In the genomic region with DNA sequence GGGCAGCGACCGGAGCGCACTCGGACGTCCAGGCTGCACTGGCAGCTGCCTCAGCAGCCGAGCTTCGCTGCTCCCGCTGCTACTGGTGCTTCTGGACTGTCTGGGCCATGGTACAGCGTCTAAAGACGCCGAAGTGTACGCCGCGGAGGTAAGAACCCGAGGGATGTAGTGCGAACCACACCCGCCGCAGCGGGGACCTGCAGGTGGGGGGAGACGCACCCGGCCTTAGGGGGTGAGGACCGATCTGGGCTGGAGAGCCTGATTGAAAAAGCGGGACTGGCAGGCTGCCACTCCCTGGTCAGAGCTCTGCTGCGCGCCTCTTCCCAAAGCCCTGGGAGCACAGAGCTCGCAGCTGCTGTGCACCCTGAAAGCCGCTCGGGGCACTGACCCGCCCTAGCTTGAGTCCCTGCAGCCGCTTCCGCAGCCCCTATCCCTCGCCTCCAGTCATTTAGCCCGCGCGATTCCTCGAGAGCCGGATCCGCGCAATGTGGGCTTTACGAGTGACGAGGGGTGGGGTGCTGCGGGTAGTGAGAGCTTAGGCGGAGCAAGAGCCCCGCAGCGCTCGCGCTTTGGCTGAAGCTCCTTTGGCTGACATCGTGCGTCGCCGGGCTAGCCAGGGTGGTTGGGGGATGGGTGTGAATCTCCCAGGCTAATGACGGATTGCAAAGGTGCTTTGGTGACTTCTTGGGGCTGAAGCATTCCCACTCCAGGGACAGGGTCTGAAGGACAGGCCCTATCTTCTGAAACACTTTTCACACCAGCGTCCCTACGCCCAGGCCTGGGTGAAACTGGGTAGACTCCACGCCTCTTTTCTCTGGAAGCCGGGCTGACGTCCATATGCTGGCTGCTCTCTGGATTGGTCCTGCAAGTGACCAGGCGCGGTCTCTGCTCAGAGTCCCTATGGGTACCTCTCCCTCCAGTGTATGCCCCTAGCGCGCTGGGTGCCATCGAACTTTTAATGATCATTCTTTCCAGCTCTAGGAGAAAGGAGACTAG, we compare ENCODE assay signal across 9 mouse cellular contexts. TPM values are rescaled to one million over a fixed set of nuclear protein-coding genes. Genes with fewer than 3 reads are reported as not detected.
DNase-seq lines count a peak whose midpoint lies in the region; ATAC-seq and TF ChIP-seq lines count a peak whose summit lies in the region.
"Had no signal": no experiment of that assay in that cellular context is flagged by ENCODE, and none has a peak within 500 bp of the region (broad histone marks: within the 10 kb centered on the region; RNA-seq: fewer than 3 reads in every experiment).

No protein-coding gene starts in this region.

- intact Hi-C loops in heart, postnatal 25 days (cut with DNase I): loop anchor here (2.0 to 5.0 kb wide), 3 partner anchors 20 to 76 kb away; no protein-coding TSS in a partner anchor

- H3K27ac ChIP-seq in layer of hippocampus, adult 2 months: peak overlapping the region; percentile 86
- no peak overlapping the region for H3K27ac ChIP-seq in embryonic facial prominence, embryonic 14.5 days (replicated peaks; ENCODE audit: low read depth, low read length)
- H3K27ac ChIP-seq in limb, embryonic 14.5 days (replicated peaks; ENCODE audit: low read depth, low read length): no peak overlapping the region
- H3K27ac ChIP-seq in midbrain, embryonic 16.5 days (ENCODE audit: low read length): peak overlapping the region; percentile 86

- ATAC-seq in embryonic facial prominence, embryonic 14.5 days (ENCODE audit: low read depth): peak; percentile 48
- ATAC-seq in limb, embryonic 14.5 days (ENCODE audit: low FRiP score, low read depth): peak; percentile 23
- peak; percentile 55 for ATAC-seq in midbrain, embryonic 16.5 days

- peaks cover 11% of the 10 kb centered on the region for H3K4me1 ChIP-seq in embryonic facial prominence, embryonic 14.5 days (ENCODE audit: control insufficient read depth, insufficient read depth, low read length)
- H3K4me1 ChIP-seq in limb, embryonic 14.5 days (ENCODE audit: control insufficient read depth, insufficient read depth, low read length): peaks cover 17% of the 10 kb centered on the region
- peaks cover 28% of the 10 kb centered on the region for H3K4me1 ChIP-seq in midbrain, embryonic 16.5 days (ENCODE audit: control insufficient read depth, insufficient read depth, low read length)

- 0 out of 2 replicates have a peak, but pooled peaks have one; percentile 16 for TF ChIP-seq CTCF in layer of hippocampus, adult 2 months (conservative IDR thresholded peaks at IDR 0.05)

- peak overlapping the region; percentile 85 for H3K4me3 ChIP-seq in layer of hippocampus, adult 2 months
- peak overlapping the region; percentile 75 for H3K4me3 ChIP-seq in embryonic facial prominence, embryonic 14.5 days (ENCODE audit: low read depth, low read length)
- peak overlapping the region; percentile 71 for H3K4me3 ChIP-seq in limb, embryonic 14.5 days (replicated peaks; ENCODE audit: low read length)
- H3K4me3 ChIP-seq in midbrain, embryonic 16.5 days (ENCODE audit: low read depth, low read length): peak overlapping the region; percentile 92

- no peak for TF ChIP-seq POLR2A in limb, embryonic 14.5 days (IDR thresholded peaks at IDR 0.05; ENCODE audit: borderline replicate concordance, extremely low read depth, insufficient read depth, insufficient read length)

- H3K27me3 ChIP-seq in embryonic facial prominence, embryonic 14.5 days (replicated peaks; ENCODE audit: control insufficient read depth, insufficient read depth, low read length): peaks cover 14% of the 10 kb centered on the region
- peaks cover 12% of the 10 kb centered on the region for H3K27me3 ChIP-seq in limb, embryonic 14.5 days (ENCODE audit: control insufficient read depth, insufficient read depth, low read length)
- H3K27me3 ChIP-seq in midbrain, embryonic 16.5 days (ENCODE audit: control insufficient read depth, insufficient read depth, low read depth, low read length): no peaks in the 10 kb centered on the region

- WGBS in embryonic facial prominence, embryonic 14.5 days: 3% methylated on average over 55 of the region's 62 CpGs
- 1% methylated on average over 60 of the region's 62 CpGs for WGBS in limb, embryonic 14.5 days
- under 1% methylated on average over 62 of the region's 62 CpGs for WGBS in midbrain, embryonic 16.5 days

- no peaks in the 10 kb centered on the region for H3K36me3 ChIP-seq in embryonic facial prominence, embryonic 14.5 days (ENCODE audit: control insufficient read depth, insufficient read depth, low read length)
- no peaks in the 10 kb centered on the region for H3K36me3 ChIP-seq in limb, embryonic 14.5 days (ENCODE audit: control insufficient read depth, insufficient read depth, low read length)
- H3K36me3 ChIP-seq in midbrain, embryonic 16.5 days (ENCODE audit: control insufficient read depth, insufficient read depth, low read length): no peaks in the 10 kb centered on the region

- no peak for DNase-seq in layer of hippocampus, adult 2 months (ENCODE audit: low spot score in 2 of 2)
- DNase-seq in layer of hippocampus, adult 9-11 months: no peak
- peak; percentile 61 for DNase-seq in adrenal gland, postnatal 10 days
- DNase-seq in embryonic facial prominence, embryonic 14.5 days (ENCODE audit: low spot score): peak; percentile 68
- DNase-seq in heart, postnatal 25 days (ENCODE audit: low spot score): peak; percentile 22
- peak; percentile 65 for DNase-seq in limb, embryonic 14.5 days (ENCODE audit: low spot score)
- no peak for DNase-seq in spleen, adult 12 weeks (ENCODE audit: low spot score)

- peak overlapping the region; percentile 76 for H3K9ac ChIP-seq in embryonic facial prominence, embryonic 14.5 days (ENCODE audit: low read depth, low read length)
- H3K9ac ChIP-seq in limb, embryonic 14.5 days (ENCODE audit: low read depth, low read length, severe bottlenecking): peak overlapping the region; percentile 68
- H3K9ac ChIP-seq in midbrain, embryonic 16.5 days (ENCODE audit: low read depth, low read length): peak overlapping the region; percentile 87

- H3K9me3 ChIP-seq in embryonic facial prominence, embryonic 14.5 days (ENCODE audit: control insufficient read depth, low read length): no peaks in the 10 kb centered on the region
- no peaks in the 10 kb centered on the region for H3K9me3 ChIP-seq in limb, embryonic 14.5 days (ENCODE audit: control insufficient read depth, low read length)
- H3K9me3 ChIP-seq in midbrain, embryonic 16.5 days (replicated peaks; ENCODE audit: control insufficient read depth, low read length, poor library complexity, severe bottlenecking): no peaks in the 10 kb centered on the region

- H3K4me2 ChIP-seq in embryonic facial prominence, embryonic 14.5 days (ENCODE audit: low read depth, low read length): peak overlapping the region; percentile 99
- peak overlapping the region; percentile 98 for H3K4me2 ChIP-seq in limb, embryonic 14.5 days (replicated peaks; ENCODE audit: low read depth, low read length, severe bottlenecking)
- H3K4me2 ChIP-seq in midbrain, embryonic 16.5 days (ENCODE audit: low read length): peak overlapping the region; percentile 70

RNA-seq across cellular contexts. Expression of gene Mmp15, which starts 1.1 kb away (rescaled TPM):
- total RNA-seq in layer of hippocampus, adult 2 months (2021): 10 to 100 TPM; 13.1 to 14.9 TPM
- 10 to 100 TPM; 23.0 to 32.7 TPM for total RNA-seq in adrenal gland, postnatal 10 days (2021)
- 14.9 and 15.3 TPM in 2 replicates for polyA plus RNA-seq in embryonic facial prominence, embryonic 14.5 days (2014; fragmentation: Nextera tagmentation; extraction: Ambion mirVana)
- total RNA-seq in heart, postnatal 25 days (2021): 10 to 100 TPM; 72.4 to 72.5 TPM
- polyA plus RNA-seq in limb, embryonic 14.5 days (2012; rRNA removed): 12.6 and 16.9 TPM in 2 replicates
- 10.5 and 11.8 TPM in 2 replicates for polyA plus RNA-seq in limb, embryonic 14.5 days (2014; fragmentation: Nextera tagmentation; extraction: Ambion mirVana)
- 14.1 and 14.4 TPM in 2 replicates for polyA plus RNA-seq in midbrain, embryonic 16.5 days (2015; fragmentation: Nextera tagmentation; extraction: Ambion mirVana)

RNA-seq across cellular contexts. Expression of gene Usb1, which starts 21.1 kb away (rescaled TPM):
- 10 to 100 TPM in 1 of 2 experiments, 1 to 10 TPM in 1; 9.8 to 13.1 TPM for total RNA-seq in layer of hippocampus, adult 2 months (2021)
- total RNA-seq in adrenal gland, postnatal 10 days (2021): 10 to 100 TPM; 18.5 to 20.5 TPM
- 36.3 and 38.0 TPM in 2 replicates for polyA plus RNA-seq in embryonic facial prominence, embryonic 14.5 days (2014; fragmentation: Nextera tagmentation; extraction: Ambion mirVana)
- 10 to 100 TPM; 14.2 to 16.6 TPM for total RNA-seq in heart, postnatal 25 days (2021)
- polyA plus RNA-seq in limb, embryonic 14.5 days (2012; rRNA removed): 46.6 and 61.0 TPM in 2 replicates
- polyA plus RNA-seq in limb, embryonic 14.5 days (2014; fragmentation: Nextera tagmentation; extraction: Ambion mirVana): 34.7 and 38.0 TPM in 2 replicates
- polyA plus RNA-seq in midbrain, embryonic 16.5 days (2015; fragmentation: Nextera tagmentation; extraction: Ambion mirVana): 35.5 and 38.2 TPM in 2 replicates

RNA-seq across cellular contexts. Expression of gene Zfp319, which starts 21.4 kb away (rescaled TPM):
- total RNA-seq in layer of hippocampus, adult 2 months (2021): 10 to 100 TPM; 15.0 to 16.7 TPM
- total RNA-seq in adrenal gland, postnatal 10 days (2021): 10 to 100 TPM; 10.5 to 11.3 TPM
- polyA plus RNA-seq in embryonic facial prominence, embryonic 14.5 days (2014; fragmentation: Nextera tagmentation; extraction: Ambion mirVana): 8.4 and 8.9 TPM in 2 replicates
- 1 to 10 TPM; 8.5 to 9.9 TPM for total RNA-seq in heart, postnatal 25 days (2021)
- polyA plus RNA-seq in limb, embryonic 14.5 days (2012; rRNA removed): 13.8 and 17.4 TPM in 2 replicates
- 8.4 and 9.2 TPM in 2 replicates for polyA plus RNA-seq in limb, embryonic 14.5 days (2014; fragmentation: Nextera tagmentation; extraction: Ambion mirVana)
- 16.2 and 17.5 TPM in 2 replicates for polyA plus RNA-seq in midbrain, embryonic 16.5 days (2015; fragmentation: Nextera tagmentation; extraction: Ambion mirVana)

RNA-seq across cellular contexts. Expression of gene Tepp, which starts 42.8 kb away (rescaled TPM):
- under 1 TPM in 1 of 2 experiments, not detected in 1; 0.67 TPM for total RNA-seq in layer of hippocampus, adult 2 months (2021)
- not detected for total RNA-seq in adrenal gland, postnatal 10 days (2021)
- polyA plus RNA-seq in embryonic facial prominence, embryonic 14.5 days (2014; fragmentation: Nextera tagmentation; extraction: Ambion mirVana): 0.50 TPM in 1 of 2 replicates, not detected in the other
- not detected for total RNA-seq in heart, postnatal 25 days (2021)
- polyA plus RNA-seq in limb, embryonic 14.5 days (2012; rRNA removed): 0.85 and 1.3 TPM in 2 replicates
- 0.47 TPM in 1 of 2 replicates, not detected in the other for polyA plus RNA-seq in limb, embryonic 14.5 days (2014; fragmentation: Nextera tagmentation; extraction: Ambion mirVana)
- 2.7 and 2.8 TPM in 2 replicates for polyA plus RNA-seq in midbrain, embryonic 16.5 days (2015; fragmentation: Nextera tagmentation; extraction: Ambion mirVana)
- total RNA-seq: hematopoietic stem cell, adult 5-6 weeks had no signal

RNA-seq across cellular contexts. Expression of gene Cngb1, which starts 46.8 kb away (rescaled TPM):
- total RNA-seq in layer of hippocampus, adult 2 months (2021): under 1 TPM; 0.84 to 0.93 TPM
- total RNA-seq in adrenal gland, postnatal 10 days (2021): 1 to 10 TPM in 1 of 2 experiments, under 1 TPM in 1; 0.60 to 1.5 TPM
- 0.34 and 1.7 TPM in 2 replicates for polyA plus RNA-seq in embryonic facial prominence, embryonic 14.5 days (2014; fragmentation: Nextera tagmentation; extraction: Ambion mirVana)
- under 1 TPM; 0.75 to 0.86 TPM for total RNA-seq in heart, postnatal 25 days (2021)
- 0.24 and 0.67 TPM in 2 replicates for polyA plus RNA-seq in limb, embryonic 14.5 days (2012; rRNA removed)
- 0.52 and 0.55 TPM in 2 replicates for polyA plus RNA-seq in limb, embryonic 14.5 days (2014; fragmentation: Nextera tagmentation; extraction: Ambion mirVana)
- polyA plus RNA-seq in midbrain, embryonic 16.5 days (2015; fragmentation: Nextera tagmentation; extraction: Ambion mirVana): 0.51 and 0.67 TPM in 2 replicates

Comparison
In these comparisons a context has a peak if more than half of its experiments do, and no peak if none do; other contexts are left out.
1. DNase-seq: peak in adrenal gland, postnatal 10 days (single experiment), embryonic facial prominence, embryonic 14.5 days (single experiment), heart, postnatal 25 days (single experiment) and limb, embryonic 14.5 days (single experiment); none in layer of hippocampus, adult 2 months (0 of 2), layer of hippocampus, adult 9-11 months (single experiment) and spleen, adult 12 weeks (single experiment).
2. H3K27ac ChIP-seq: peak in layer of hippocampus, adult 2 months (single experiment) and midbrain, embryonic 16.5 days (single experiment); none in embryonic facial prominence, embryonic 14.5 days (single experiment) and limb, embryonic 14.5 days (single experiment).
3. Peak in every context shown above with its lines, with median percentiles within 50 percentile points of each other: H3K4me3 ChIP-seq, ATAC-seq, H3K4me2 ChIP-seq and H3K9ac ChIP-seq.